Comparison of ENCODE assay signal across 8 mouse cellular contexts in genomic region chr13:21179724-21180550, GRCm38 (mm10). TPM values are rescaled to one million over a fixed set of nuclear protein-coding genes. Genes with fewer than 3 reads are reported as not detected.
A peak's percentile ranks its signal among the peaks of the same experiment; 100 is the strongest.
DNase-seq lines count a peak whose midpoint lies in the region; ATAC-seq and TF ChIP-seq lines count a peak whose summit lies in the region.

No protein-coding gene starts in this region.

- DNase-seq in c-Kit-positive CD71-positive TER-119-positive erythroid progenitor cells, embryonic 14.5 days (ENCODE audit: low spot score): peak; percentile 92
- DNase-seq in heart, postnatal 10 days: peak; percentile 92 to 94
- DNase-seq in large intestine, adult 2 months (ENCODE audit: low read depth, low spot score): peak; percentile 88
- DNase-seq in lung, adult 18-20 months: peak; percentile 92 to 93
- DNase-seq in testis, postnatal 10 days (ENCODE audit: low spot score): peak; percentile 85

- no peak for TF ChIP-seq CTCF in ES-Bruce4 (IDR thresholded peaks at IDR 0.05; ENCODE audit: low read depth, low read length)

- H3K9me3 ChIP-seq in ES-Bruce4 (replicated peaks; ENCODE audit: control insufficient read depth, insufficient read depth, low read length, poor library complexity, severe bottlenecking): no peaks in the 10 kb centered on the region
- no peaks in the 10 kb centered on the region for H3K9me3 ChIP-seq in forebrain, embryonic 12.5 days
- no peaks in the 10 kb centered on the region for H3K9me3 ChIP-seq in neural tube, embryonic 14.5 days (ENCODE audit: control insufficient read depth, low read length)

- peak overlapping the region; percentile 76 for H3K9ac ChIP-seq in ES-Bruce4 (ENCODE audit: low read depth, poor library complexity, severe bottlenecking)
- H3K9ac ChIP-seq in forebrain, embryonic 12.5 days: peak overlapping the region; percentile 88
- H3K9ac ChIP-seq in neural tube, embryonic 14.5 days (replicated peaks; ENCODE audit: low read depth, low read length): peak overlapping the region; percentile 78

- peak overlapping the region; percentile 84 for H3K27ac ChIP-seq in ES-Bruce4 (ENCODE audit: insufficient read depth, low read length)
- peak overlapping the region; percentile 96 for H3K27ac ChIP-seq in forebrain, embryonic 12.5 days
- peak overlapping the region; percentile 92 for H3K27ac ChIP-seq in neural tube, embryonic 14.5 days (ENCODE audit: low read depth, low read length)

- H3K4me1 ChIP-seq in ES-Bruce4 (ENCODE audit: control insufficient read depth, insufficient read depth, low read length): no peaks in the 10 kb centered on the region
- peaks cover 31% of the 10 kb centered on the region for H3K4me1 ChIP-seq in forebrain, embryonic 12.5 days
- H3K4me1 ChIP-seq in neural tube, embryonic 14.5 days (ENCODE audit: control insufficient read depth, insufficient read depth, low read length): peaks cover 16% of the 10 kb centered on the region

- no peaks in the 10 kb centered on the region for H3K27me3 ChIP-seq in ES-Bruce4 (ENCODE audit: control insufficient read depth, insufficient read depth, low read length, poor library complexity, severe bottlenecking)
- no peaks in the 10 kb centered on the region for H3K27me3 ChIP-seq in forebrain, embryonic 12.5 days
- H3K27me3 ChIP-seq in neural tube, embryonic 14.5 days (ENCODE audit: control insufficient read depth, insufficient read depth, low read length): no peaks in the 10 kb centered on the region

- TF ChIP-seq EP300 in ES-Bruce4 (IDR thresholded peaks at IDR 0.05; ENCODE audit: insufficient read depth, low read depth, low read length): no peak

- peak; percentile 95 for ATAC-seq in forebrain, embryonic 12.5 days (ENCODE audit: low FRiP score)
- ATAC-seq in neural tube, embryonic 14.5 days (ENCODE audit: low read depth): peak; percentile 97

- intact Hi-C loops in heart, postnatal 10 days (cut with DNase I): no loop called here

- TF ChIP-seq POLR2A in ES-Bruce4 (IDR thresholded peaks at IDR 0.05; ENCODE audit: insufficient read depth, low read length): no peak

- WGBS in forebrain, embryonic 12.5 days: under 1% methylated on average over 79 of the region's 80 CpGs
- WGBS in large intestine, adult 2 months: under 1% methylated on average over 80 of the region's 80 CpGs
- under 1% methylated on average over 76 of the region's 80 CpGs for WGBS in neural tube, embryonic 14.5 days

- peak overlapping the region; percentile 86 for H3K4me2 ChIP-seq in forebrain, embryonic 12.5 days
- peak overlapping the region; percentile 84 for H3K4me2 ChIP-seq in neural tube, embryonic 14.5 days (ENCODE audit: low read depth, low read length)

- H3K4me3 ChIP-seq in ES-Bruce4 (ENCODE audit: low read depth, low read length): peak overlapping the region; percentile 100
- peak overlapping the region; percentile 96 for H3K4me3 ChIP-seq in forebrain, embryonic 12.5 days (replicated peaks)
- peak overlapping the region; percentile 99 for H3K4me3 ChIP-seq in neural tube, embryonic 14.5 days (ENCODE audit: low read depth, low read length)

- peaks cover 33% of the 10 kb centered on the region for H3K36me3 ChIP-seq in ES-Bruce4 (ENCODE audit: control insufficient read depth, insufficient read depth, low read length, poor library complexity, severe bottlenecking)
- peaks cover 31% of the 10 kb centered on the region for H3K36me3 ChIP-seq in forebrain, embryonic 12.5 days (replicated peaks)
- H3K36me3 ChIP-seq in neural tube, embryonic 14.5 days (ENCODE audit: control insufficient read depth, insufficient read depth, low read length): peaks cover 16% of the 10 kb centered on the region

RNA-seq across cellular contexts. Expression of gene Trim27, which starts 0.7 kb away (rescaled TPM):
- 117 and 128 TPM in 2 replicates for polyA plus RNA-seq in ES-Bruce4 (2011; ENCODE audit: insufficient read depth, insufficient read length, low read depth, missing spikeins)
- 132 and 153 TPM in 2 replicates for polyA plus RNA-seq in forebrain, embryonic 12.5 days (2016; fragmentation: Nextera tagmentation; extraction: Ambion mirVana)
- total RNA-seq in heart, postnatal 10 days (2021): 10 to 100 TPM; 26.9 to 33.6 TPM
- polyA plus RNA-seq in large intestine, adult 2 months (2012; rRNA removed): 31.7 and 33.0 TPM in 2 replicates
- 68.2 and 87.9 TPM in 2 replicates for polyA plus RNA-seq in neural tube, embryonic 14.5 days (2014; fragmentation: Nextera tagmentation; extraction: Ambion mirVana)

RNA-seq across cellular contexts. Expression of gene Olfr1368, which starts 34.3 kb away (rescaled TPM):
- not detected in 2 replicates for polyA plus RNA-seq in ES-Bruce4 (2011; ENCODE audit: insufficient read depth, insufficient read length, low read depth, missing spikeins)
- polyA plus RNA-seq in forebrain, embryonic 12.5 days (2016; fragmentation: Nextera tagmentation; extraction: Ambion mirVana): not detected in 2 replicates
- not detected for total RNA-seq in heart, postnatal 10 days (2021)
- polyA plus RNA-seq in large intestine, adult 2 months (2012; rRNA removed): not detected in 2 replicates
- not detected in 2 replicates for polyA plus RNA-seq in neural tube, embryonic 14.5 days (2014; fragmentation: Nextera tagmentation; extraction: Ambion mirVana)

RNA-seq across cellular contexts. Expression of gene Olfr263, which starts 50.5 kb away (rescaled TPM):
- not detected in 2 replicates for polyA plus RNA-seq in ES-Bruce4 (2011; ENCODE audit: insufficient read depth, insufficient read length, low read depth, missing spikeins)
- polyA plus RNA-seq in forebrain, embryonic 12.5 days (2016; fragmentation: Nextera tagmentation; extraction: Ambion mirVana): not detected in 2 replicates
- not detected for total RNA-seq in heart, postnatal 10 days (2021)
- polyA plus RNA-seq in large intestine, adult 2 months (2012; rRNA removed): not detected in 2 replicates
- not detected in 2 replicates for polyA plus RNA-seq in neural tube, embryonic 14.5 days (2014; fragmentation: Nextera tagmentation; extraction: Ambion mirVana)

Comparison
In these comparisons a context has a peak if more than half of its experiments do, and no peak if none do; other contexts are left out.
1. Peak in every context shown above with its lines: DNase-seq, ATAC-seq, H3K4me3 ChIP-seq and H3K27ac ChIP-seq.